Mouse (Mus musculus): ENCODE results near the gene Zmynd12. TPM values are rescaled to one million over a fixed set of nuclear protein-coding genes. Genes with fewer than 3 reads are reported as not detected.
A peak's percentile ranks its signal among the peaks of the same experiment; 100 is the strongest.

The Zmynd12 gene
- polyA plus RNA-seq, 1 experiment from 2014 or later: 0.13 TPM

DNA sequence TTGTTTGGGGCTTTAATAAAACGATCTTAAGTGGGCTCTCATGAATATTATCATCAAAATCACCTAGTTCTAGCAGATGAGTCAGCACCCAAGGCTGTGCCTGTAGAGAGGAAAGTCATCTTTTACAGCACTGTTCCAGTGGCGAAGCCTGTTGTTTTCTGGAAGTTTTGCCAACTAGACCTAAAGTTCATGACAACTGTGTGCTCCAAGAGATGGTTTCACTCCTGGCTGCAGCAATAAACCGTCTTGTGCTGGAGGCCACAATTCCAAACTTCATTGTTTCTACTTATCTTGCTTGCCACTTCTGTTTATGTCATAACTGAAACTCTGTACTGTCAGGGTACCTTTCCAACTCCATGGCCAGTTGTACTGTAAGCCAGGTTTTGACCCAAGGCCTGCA, 5.3 kb upstream of the Zmynd12 start:
- Histone ChIP-seq H3K27me3 (replicated peaks) (no peaks in the 10 kb centered on the region; the same call in 1 of the 2 replicates), H3K27ac (replicated peaks) (peak overlapping the region; percentile 36; the same call in 1 of the 2 replicates), H3K4me2 (no peak overlapping the region), H3K4me3 (no peak overlapping the region), H3K9me3 (no peaks in the 10 kb centered on the region), H3K9ac (no peak overlapping the region), H3K4me1 (peaks cover 42% of the 10 kb centered on the region), H3K36me3 (peaks cover 18% of the 10 kb centered on the region)
- 64% methylated on average over 3 of the region's 3 CpGs for WGBS
- ATAC-seq (ENCODE audit: extremely low read depth, insufficient number of reproducible peaks, low FRiP score, low TSS enrichment): no peak

- no peak overlapping the region for H3K9ac ChIP-seq
- no peak for ATAC-seq (ENCODE audit: extremely low read depth, insufficient number of reproducible peaks, low FRiP score, low TSS enrichment)
- H3K4me1 ChIP-seq: peaks cover 36% of the 10 kb centered on the region
- H3K9me3 ChIP-seq: no peaks in the 10 kb centered on the region
- peak overlapping the region; percentile 36; the same call in 1 of the 2 replicates for H3K27ac ChIP-seq (replicated peaks)
- no peak overlapping the region for H3K4me3 ChIP-seq
- H3K4me2 ChIP-seq: 0 out of 2 replicates have a peak overlapping the region, but pooled peaks have one; percentile 1
- peaks cover 18% of the 10 kb centered on the region for H3K36me3 ChIP-seq
- H3K27me3 ChIP-seq (replicated peaks): no peaks in the 10 kb centered on the region; the same call in 1 of the 2 replicates
- WGBS: 50% methylated on average over 3 of the region's 3 CpGs
These were observed 4.7 kb upstream of the Zmynd12 start for GRCm38 (mm10) chr4:119417894-119418293.

DNA sequence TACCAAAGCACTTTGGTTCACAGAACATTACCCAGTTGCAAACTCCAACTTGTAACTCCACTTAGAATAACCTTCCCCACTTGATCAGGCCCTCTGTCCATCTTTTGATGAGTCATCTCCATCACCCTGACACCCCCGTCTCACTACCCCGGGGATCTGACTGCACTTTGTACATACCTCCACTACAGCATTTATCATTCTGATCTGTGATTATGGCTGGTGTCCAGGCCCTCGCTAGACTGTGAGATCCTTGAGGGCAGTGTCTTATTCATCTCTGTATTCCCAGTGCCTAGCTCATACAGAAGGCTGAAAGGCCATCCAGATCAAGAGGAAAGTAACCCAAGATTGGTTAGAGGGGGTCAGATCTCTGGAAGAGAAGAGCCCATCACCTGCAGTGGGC, 1.4 kb upstream of the Zmynd12 start:
- Histone ChIP-seq H3K36me3 (peaks cover 18% of the 10 kb centered on the region), H3K27me3 (replicated peaks) (no peaks in the 10 kb centered on the region), H3K9me3 (no peaks in the 10 kb centered on the region), H3K4me3 (peak overlapping the region; percentile 71), H3K4me1 (peaks cover 36% of the 10 kb centered on the region), H3K27ac (replicated peaks) (0 out of 2 replicates have a peak overlapping the region, but pooled peaks have one; percentile 92), H3K9ac (peak overlapping the region; percentile 91), H3K4me2 (peak overlapping the region; percentile 86)
- ATAC-seq (ENCODE audit: extremely low read depth, insufficient number of reproducible peaks, low FRiP score, low TSS enrichment): no peak
- 26% methylated on average over 3 of the region's 3 CpGs for WGBS

DNA sequence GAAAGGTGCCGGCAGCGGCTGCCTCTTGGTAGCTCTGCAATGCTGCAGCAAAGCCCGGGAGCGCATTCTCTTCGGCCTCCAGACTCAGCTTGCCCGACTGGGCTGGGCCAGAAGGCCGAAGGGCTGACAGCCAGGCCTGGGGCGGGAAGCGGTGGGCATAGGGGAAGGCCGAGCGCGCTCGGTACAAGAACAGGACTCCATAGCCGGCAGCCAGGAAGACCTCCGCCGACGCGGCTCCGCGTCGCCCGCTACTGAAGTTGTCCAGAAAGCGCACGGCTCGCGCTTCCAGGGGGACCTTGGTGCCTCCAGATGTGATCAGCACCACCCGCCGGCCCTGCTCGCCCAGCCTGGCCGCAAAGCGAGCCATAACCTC, 707 bp upstream of the Zmynd12 start:
- H3K9ac ChIP-seq: peak overlapping the region; percentile 91
- peak overlapping the region; percentile 86 for H3K4me2 ChIP-seq
- peak overlapping the region; percentile 71 for H3K4me3 ChIP-seq
- H3K9me3 ChIP-seq: no peaks in the 10 kb centered on the region
- peaks cover 18% of the 10 kb centered on the region for H3K36me3 ChIP-seq
- H3K27me3 ChIP-seq (replicated peaks): no peaks in the 10 kb centered on the region
- peak; percentile 52; the same call in 1 of the 2 replicates for ATAC-seq (ENCODE audit: extremely low read depth, insufficient number of reproducible peaks, low FRiP score, low TSS enrichment)
- WGBS: under 1% methylated on average over 31 of the region's 31 CpGs
- H3K4me1 ChIP-seq: peaks cover 36% of the 10 kb centered on the region
- H3K27ac ChIP-seq (replicated peaks): peak overlapping the region; percentile 92

- peaks cover 20% of the 10 kb centered on the region for H3K4me1 ChIP-seq
- H3K4me2 ChIP-seq: no peak overlapping the region
- no peak overlapping the region for H3K27ac ChIP-seq (replicated peaks)
- no peaks in the 10 kb centered on the region for H3K9me3 ChIP-seq
- ATAC-seq (ENCODE audit: extremely low read depth, insufficient number of reproducible peaks, low FRiP score, low TSS enrichment): no peak
- H3K4me3 ChIP-seq: no peak overlapping the region
- H3K36me3 ChIP-seq: peaks cover 4% of the 10 kb centered on the region; the same call in 1 of the 2 replicates
- no peak overlapping the region for H3K9ac ChIP-seq
- H3K27me3 ChIP-seq (replicated peaks): no peaks in the 10 kb centered on the region
- 64% methylated on average over 2 of the region's 2 CpGs for WGBS
These were observed 2.5 kb downstream of the Zmynd12 start for GRCm38 (mm10) chr4:119425077-119425476.

DNA sequence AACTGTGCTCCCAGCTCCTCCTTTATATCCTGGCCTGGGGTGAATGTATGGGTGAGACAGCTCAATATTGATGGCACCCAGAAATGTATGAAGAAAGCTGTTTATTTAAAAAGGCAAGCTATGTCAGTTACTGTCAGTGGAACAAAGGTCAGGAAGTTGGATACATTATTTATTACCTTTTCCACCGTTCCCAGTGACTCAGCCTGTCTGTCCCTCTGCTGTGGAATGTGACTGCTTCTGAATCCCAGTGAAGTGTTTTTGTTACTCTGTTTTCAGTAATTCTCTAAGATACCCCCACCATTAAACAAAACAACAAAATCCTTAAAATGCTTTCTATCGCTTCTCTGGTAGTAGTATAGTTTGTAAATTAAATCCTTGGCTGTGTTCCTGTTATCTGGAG, 3.0 kb downstream of the Zmynd12 start:
- Histone ChIP-seq H3K27ac (replicated peaks) (no peak overlapping the region), H3K4me3 (no peak overlapping the region), H3K4me2 (no peak overlapping the region), H3K9me3 (no peaks in the 10 kb centered on the region), H3K27me3 (replicated peaks) (no peaks in the 10 kb centered on the region), H3K4me1 (peaks cover 18% of the 10 kb centered on the region), H3K36me3 (no peaks in the 10 kb centered on the region), H3K9ac (no peak overlapping the region)
- WGBS: 53% methylated on average over 2 of the region's 2 CpGs
- ATAC-seq (ENCODE audit: extremely low read depth, insufficient number of reproducible peaks, low FRiP score, low TSS enrichment): no peak

GRCm38 (mm10) chr4:119427680-119428079, 5.1 kb downstream of the Zmynd12 start:
- peaks cover 7% of the 10 kb centered on the region for H3K4me1 ChIP-seq
- no peak overlapping the region for H3K4me2 ChIP-seq
- H3K27ac ChIP-seq (replicated peaks): no peak overlapping the region
- 48% methylated on average over 2 of the region's 2 CpGs for WGBS
- H3K9me3 ChIP-seq: no peaks in the 10 kb centered on the region
- no peak overlapping the region for H3K9ac ChIP-seq
- H3K4me3 ChIP-seq: no peak overlapping the region
- no peaks in the 10 kb centered on the region for H3K36me3 ChIP-seq
- ATAC-seq (ENCODE audit: extremely low read depth, insufficient number of reproducible peaks, low FRiP score, low TSS enrichment): no peak
- no peaks in the 10 kb centered on the region for H3K27me3 ChIP-seq (replicated peaks)

GRCm38 (mm10) chr4:119430678-119431077, 8.1 kb downstream of the Zmynd12 start:
- Histone ChIP-seq H3K4me3 (no peak overlapping the region), H3K36me3 (no peaks in the 10 kb centered on the region), H3K4me2 (peak overlapping the region; percentile 18; the same call in 1 of the 2 replicates), H3K9ac (no peak overlapping the region), H3K4me1 (no peaks in the 10 kb centered on the region), H3K27ac (replicated peaks) (no peak overlapping the region), H3K9me3 (peaks cover 4% of the 10 kb centered on the region), H3K27me3 (replicated peaks) (0 out of 2 replicates have a peak, but pooled peaks cover 6% of the 10 kb centered on the region)
- 25% methylated on average over 5 of the region's 5 CpGs for WGBS
- no peak for ATAC-seq (ENCODE audit: extremely low read depth, insufficient number of reproducible peaks, low FRiP score, low TSS enrichment)

- H3K27ac ChIP-seq (replicated peaks): no peak overlapping the region
- no peak for ATAC-seq (ENCODE audit: extremely low read depth, insufficient number of reproducible peaks, low FRiP score, low TSS enrichment)
- peaks cover 5% of the 10 kb centered on the region; the same call in 1 of the 2 replicates for H3K4me1 ChIP-seq
- no peak overlapping the region for H3K9ac ChIP-seq
- H3K36me3 ChIP-seq: no peaks in the 10 kb centered on the region
- 74% methylated on average over 2 of the region's 2 CpGs for WGBS
- H3K4me2 ChIP-seq: no peak overlapping the region
- peaks cover 9% of the 10 kb centered on the region for H3K9me3 ChIP-seq
- no peak overlapping the region for H3K4me3 ChIP-seq
- H3K27me3 ChIP-seq (replicated peaks): 0 out of 2 replicates have a peak, but pooled peaks cover 6% of the 10 kb centered on the region
These were observed 15.3 kb downstream of the Zmynd12 start for GRCm38 (mm10) chr4:119437936-119438335.

- H3K4me2 ChIP-seq: no peak overlapping the region
- H3K27me3 ChIP-seq (replicated peaks): no peaks in the 10 kb centered on the region
- peaks cover 5% of the 10 kb centered on the region; the same call in 1 of the 2 replicates for H3K4me1 ChIP-seq
- H3K9ac ChIP-seq: no peak overlapping the region
- H3K4me3 ChIP-seq: no peak overlapping the region
- no peaks in the 10 kb centered on the region for H3K36me3 ChIP-seq
- H3K9me3 ChIP-seq: no peaks in the 10 kb centered on the region
- H3K27ac ChIP-seq (replicated peaks): no peak overlapping the region
- 83% methylated on average over 4 of the region's 4 CpGs for WGBS
- no peak for ATAC-seq (ENCODE audit: extremely low read depth, insufficient number of reproducible peaks, low FRiP score, low TSS enrichment)
These were observed 19.2 kb downstream of the Zmynd12 start for GRCm38 (mm10) chr4:119441836-119442235.

DNA sequence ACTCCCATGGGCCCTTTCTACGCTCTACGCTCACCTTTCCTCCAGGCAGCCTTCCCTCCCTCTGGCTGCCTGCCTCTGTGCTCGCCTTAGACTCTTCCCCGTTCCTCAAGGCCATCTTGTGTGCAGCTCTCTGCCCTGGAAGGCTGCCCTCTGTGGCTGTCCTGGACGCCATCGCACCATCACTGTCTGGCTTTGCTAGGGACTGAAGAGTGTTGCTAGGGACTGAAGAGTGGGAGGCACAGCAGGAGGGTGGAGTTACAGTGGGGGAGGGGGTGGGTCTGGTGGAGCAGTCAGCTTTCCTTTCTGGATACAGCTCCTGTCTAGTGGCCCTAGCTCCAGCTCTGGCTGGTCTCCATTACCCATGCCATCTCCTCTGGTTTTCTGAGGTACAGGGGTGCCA, 19.9 kb downstream of the Zmynd12 start:
- ATAC-seq (ENCODE audit: extremely low read depth, insufficient number of reproducible peaks, low FRiP score, low TSS enrichment): no peak
- Histone ChIP-seq H3K27me3 (replicated peaks) (no peaks in the 10 kb centered on the region), H3K27ac (replicated peaks) (no peak overlapping the region), H3K36me3 (no peaks in the 10 kb centered on the region), H3K4me2 (no peak overlapping the region), H3K4me1 (peaks cover 5% of the 10 kb centered on the region; the same call in 1 of the 2 replicates), H3K4me3 (no peak overlapping the region), H3K9ac (no peak overlapping the region), H3K9me3 (no peaks in the 10 kb centered on the region)
- WGBS: 50% methylated on average over 6 of the region's 6 CpGs

DNA sequence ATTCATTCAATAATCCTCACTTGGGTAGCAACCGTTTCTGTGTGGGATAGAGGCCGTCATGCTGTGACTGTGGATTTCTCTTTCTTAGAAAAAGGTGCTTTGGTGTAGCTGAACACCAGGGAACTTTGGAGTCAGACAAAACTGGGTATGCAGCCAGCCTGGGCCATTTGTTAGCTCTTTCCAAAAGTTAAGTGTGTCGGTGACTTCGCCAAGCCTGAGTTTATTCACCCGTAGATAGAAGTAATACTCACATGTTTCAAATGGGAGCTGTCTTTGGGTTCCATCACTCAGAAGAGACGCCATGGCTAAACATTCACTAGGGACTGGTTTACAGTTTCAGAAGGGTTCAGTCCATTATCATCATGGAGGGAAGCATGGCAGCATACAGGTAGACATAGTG, 24.6 kb downstream of the Zmynd12 start:
- 90% methylated on average over 6 of the region's 6 CpGs for WGBS
- H3K27ac ChIP-seq (replicated peaks): no peak overlapping the region
- H3K4me3 ChIP-seq: no peak overlapping the region
- H3K36me3 ChIP-seq: no peaks in the 10 kb centered on the region
- 0 out of 2 replicates have a peak, but pooled peaks cover 3% of the 10 kb centered on the region for H3K27me3 ChIP-seq (replicated peaks)
- no peak overlapping the region for H3K4me2 ChIP-seq
- no peak for ATAC-seq (ENCODE audit: extremely low read depth, insufficient number of reproducible peaks, low FRiP score, low TSS enrichment)
- H3K9me3 ChIP-seq: no peaks in the 10 kb centered on the region
- H3K9ac ChIP-seq: no peak overlapping the region
- peaks cover 7% of the 10 kb centered on the region for H3K4me1 ChIP-seq
